Mouse (Mus musculus) urinary bladder, postnatal 10 days (tissue): ENCODE results near the gene Atp11a.

ENCODE experiments used
- DNase-seq: peaks from one replicate; pipeline ENCODE4 v3.0.0; 2022; ENCODE audit warnings: low spot score

Gene Atp11a

GRCm38 (mm10) chr8:12873357-12874046, 116.7 kb downstream of the Atp11a start, which contains the start of gene Mcf2l:
Mcf2l (plus strand) TSS chr8:12873806.
- no peak for DNase-seq

GRCm38 (mm10) chr8:12874194-12874791, 117.5 kb downstream of the Atp11a start:
- no peak for DNase-seq

- DNase-seq = no peak
Observed at GRCm38 (mm10) chr8:12874971-12875370, 118.2 kb downstream of the Atp11a start.

- DNase-seq = no peak
Observed at GRCm38 (mm10) chr8:12877126-12877525, 120.3 kb downstream of the Atp11a start.

GRCm38 (mm10) chr8:12880163-12880562, 123.3 kb downstream of the Atp11a start:
- DNase-seq = no peak

- DNase-seq = no peak
Observed at GRCm38 (mm10) chr8:12883051-12884004, 126.5 kb downstream of the Atp11a start.

- DNase-seq = no peak
Observed at GRCm38 (mm10) chr8:12887772-12888435, 131.1 kb downstream of the Atp11a start.

- no peak for DNase-seq
Observed at GRCm38 (mm10) chr8:12889046-12889598, 132.3 kb downstream of the Atp11a start.

GRCm38 (mm10) chr8:12892882-12893446, 136.2 kb downstream of the Atp11a start:
- DNase-seq = no peak

GRCm38 (mm10) chr8:12893797-12894578, 137.2 kb downstream of the Atp11a start:
- DNase-seq = no peak

GRCm38 (mm10) chr8:12894783-12895534, 138.1 kb downstream of the Atp11a start:
- DNase-seq = no peak

- no peak for DNase-seq
Observed at GRCm38 (mm10) chr8:12895535-12896150, 138.8 kb downstream of the Atp11a start.

GRCm38 (mm10) chr8:12896494-12897373, 139.9 kb downstream of the Atp11a start:
- no peak for DNase-seq

GRCm38 (mm10) chr8:12897815-12898214, 141.0 kb downstream of the Atp11a start:
- no peak for DNase-seq

- no peak for DNase-seq
Observed at GRCm38 (mm10) chr8:12903790-12904415, 147.1 kb downstream of the Atp11a start.

- DNase-seq = no peak
Observed at GRCm38 (mm10) chr8:12905122-12905521, 148.3 kb downstream of the Atp11a start.

GRCm38 (mm10) chr8:12905599-12906321, 148.9 kb downstream of the Atp11a start:
- DNase-seq = no peak
